Mouse (Mus musculus): ENCODE measurements around the gene Sec61a2. TPM values are rescaled to one million over a fixed set of nuclear protein-coding genes. Genes with fewer than 3 reads are reported as not detected.

Sec61a2 gene
- total RNA-seq (2023; ENCODE audit: inconsistent age) = 26.8 to 40.1 TPM (median 38.8 TPM) in 4 replicates

DNA sequence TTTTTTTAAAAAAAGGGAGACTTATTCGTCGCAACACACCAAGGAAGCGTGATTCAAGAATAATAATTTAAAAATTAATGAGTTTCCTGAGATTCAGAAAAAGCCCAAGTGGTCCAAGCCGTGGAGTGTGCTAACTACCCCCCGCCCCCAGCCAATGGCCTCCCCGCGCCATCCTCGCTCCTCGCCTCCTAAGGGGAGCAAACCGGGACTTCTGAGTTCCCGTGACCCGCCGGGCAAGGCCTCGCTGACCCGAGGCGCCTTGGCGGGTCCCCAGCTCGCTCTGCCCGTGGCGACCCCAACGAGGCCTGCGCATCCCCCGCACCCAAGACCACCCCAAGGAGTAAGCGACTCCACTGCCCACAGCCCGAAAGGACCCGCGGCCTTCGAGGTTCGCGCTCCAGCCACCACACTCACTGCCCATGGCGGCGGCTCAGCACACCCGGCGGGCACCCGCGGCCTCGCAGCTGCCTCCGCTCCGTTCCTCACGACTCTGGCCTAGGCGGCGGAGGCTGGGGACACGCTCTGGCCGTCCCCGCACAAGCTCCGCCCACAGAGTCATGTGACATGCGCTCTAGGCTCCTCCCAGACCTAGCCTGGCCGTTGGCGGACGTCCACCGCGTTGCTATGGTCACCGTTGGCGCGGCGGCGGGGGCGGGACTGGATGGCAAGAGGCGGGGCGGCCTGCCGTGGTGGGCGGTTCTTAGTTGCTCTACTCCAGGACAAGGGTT, at the start of gene Sec61a2:
Gene Sec61a2 (minus strand): TSS at position 590 of the 728 bp plus-strand sequence.

DNA sequence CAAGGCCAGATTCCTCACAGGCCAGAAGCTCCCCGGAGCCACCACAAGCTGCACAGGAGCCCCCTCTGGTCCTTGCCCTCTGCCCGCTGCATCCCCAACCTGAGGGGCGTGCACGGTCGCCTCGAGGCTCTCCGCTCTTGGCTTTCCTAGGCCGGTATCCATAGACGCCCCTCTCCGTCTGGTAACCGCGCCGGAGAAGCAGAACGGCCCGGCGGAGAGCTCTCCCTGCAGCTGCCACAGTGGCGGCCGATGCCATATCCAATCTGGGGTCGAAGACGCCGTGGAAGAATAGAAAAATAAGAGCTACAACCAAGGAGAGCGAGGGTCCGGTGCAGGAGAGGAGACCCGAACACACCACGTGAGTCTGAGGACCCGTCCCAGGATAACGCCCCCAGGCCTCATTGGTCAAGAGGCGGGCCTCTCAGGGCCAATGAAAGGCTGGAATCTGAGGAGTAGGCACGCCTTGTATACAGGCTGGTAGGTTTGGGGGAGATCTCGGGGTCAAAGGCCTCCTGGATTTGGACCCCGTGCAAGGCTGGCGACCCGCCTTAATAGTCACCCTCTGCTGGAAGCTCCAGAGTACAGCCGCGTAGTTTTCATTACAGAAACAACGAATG, 47.3 kb upstream of the Sec61a2 start, which contains the start of gene Dhtkd1:
Gene Dhtkd1 (minus strand): TSS at position 377 of the 617 bp plus-strand sequence.

DNA sequence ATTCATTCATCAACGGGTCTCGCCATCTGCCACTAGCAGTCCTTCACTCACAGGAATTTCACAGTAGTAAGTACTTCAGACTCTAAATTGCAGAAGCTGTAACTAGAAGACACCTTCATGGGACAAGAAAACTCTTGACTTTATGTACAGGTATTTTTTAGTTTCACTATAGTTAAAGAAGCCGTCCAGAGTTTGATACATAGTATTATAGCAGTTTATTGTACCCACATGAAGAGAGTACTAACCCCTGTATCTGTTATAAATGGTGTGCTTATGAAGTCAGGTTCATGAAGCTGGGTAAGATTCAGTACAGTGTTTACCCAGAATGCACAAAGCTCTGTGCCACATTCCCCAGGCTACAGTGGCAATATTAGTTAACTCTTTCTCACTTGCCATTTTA, 32.4 kb downstream of the Sec61a2 start, which contains the start of gene Gm13199:
Gene Gm13199 (minus strand): TSS at position 101 of the 400 bp plus-strand sequence.

DNA sequence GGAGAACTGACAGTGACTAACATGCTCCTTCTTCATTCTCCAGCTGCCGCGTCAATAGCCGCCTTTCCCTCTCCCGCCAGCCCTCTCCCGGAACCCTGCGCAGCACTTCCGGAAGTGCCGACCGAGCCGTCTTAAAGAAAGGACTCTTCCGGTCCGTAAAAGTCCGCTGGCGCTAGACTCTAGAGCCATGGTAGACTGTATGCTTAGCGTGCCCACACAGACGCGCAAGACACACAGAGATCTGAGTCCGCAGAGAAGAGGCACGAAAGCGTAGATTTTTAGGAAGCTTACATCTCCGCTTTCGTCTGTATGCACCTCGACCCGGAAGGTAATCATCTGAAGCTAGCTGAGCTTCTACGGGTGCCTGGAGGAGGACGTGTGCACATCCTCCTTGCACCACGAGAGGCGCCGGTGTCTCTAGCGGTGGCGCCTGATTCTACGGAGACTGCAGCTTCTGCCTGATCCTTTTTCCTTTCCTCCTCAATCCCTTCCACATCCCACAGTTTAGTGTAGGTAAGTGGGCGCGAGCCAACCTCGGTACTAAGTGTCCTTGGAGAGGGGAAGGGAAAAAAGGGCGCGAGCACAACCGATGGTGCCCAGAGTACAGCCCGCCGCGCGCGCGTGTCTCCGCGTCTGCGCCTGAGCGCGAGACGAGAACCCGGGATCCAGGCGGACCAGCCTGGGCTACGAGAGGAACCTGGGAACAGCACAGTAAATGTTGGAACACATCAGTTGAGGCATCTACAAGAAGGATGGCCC, 50.2 kb downstream of the Sec61a2 start, which contains the start of the genes Nudt5 and Cdc123:
Gene Nudt5 (plus strand): TSS at position 147 of the 759 bp plus-strand sequence.
Gene Cdc123 (minus strand): TSS at position 292 of the 759 bp plus-strand sequence.

Other genes starting within 250 kb of the Sec61a2 start
- 49.1 to 64.1 TPM (median 51.2 TPM) in 4 replicates for gene Camk1d, start 180.9 kb downstream of the Sec61a2 start, total RNA-seq (2023; ENCODE audit: inconsistent age)
- 25.2 to 30.8 TPM (median 27.9 TPM) in 4 replicates for gene Nudt5, start 50.4 kb downstream of the Sec61a2 start, total RNA-seq (2023; ENCODE audit: inconsistent age)
- gene Cdc123, start 50.3 kb downstream of the Sec61a2 start, total RNA-seq (2023; ENCODE audit: inconsistent age) = 79.3 to 106 TPM (median 92.1 TPM) in 4 replicates
- 0.75 to 2.3 TPM (median 1.3 TPM) in 4 replicates for gene Gm13199, start 32.5 kb downstream of the Sec61a2 start, total RNA-seq (2023; ENCODE audit: inconsistent age)
- 0.51 to 0.86 TPM (median 0.75 TPM) in 4 replicates for gene Dhtkd1, start 47.4 kb upstream of the Sec61a2 start, total RNA-seq (2023; ENCODE audit: inconsistent age)
- 55.4 to 62.6 TPM (median 58.7 TPM) in 4 replicates for gene Upf2, start 56.0 kb upstream of the Sec61a2 start, total RNA-seq (2023; ENCODE audit: inconsistent age)
- gene Proser2, start 234.8 kb upstream of the Sec61a2 start, total RNA-seq (2023; ENCODE audit: inconsistent age) = not detected in 4 replicates

All from B cell, adult (primary cell).